Mouse (Mus musculus) C2C12 (cell line): ENCODE measurements at regions not wholly inside any gene's neighbourhood (a gene's known extent, or its start where the extent isn't known, plus 50 kb on each side); places are given as distances from the start of the nearest gene placed in this dataset.

ENCODE experiments used
- H3K27me3 ChIP-seq: one replicate; pipeline ENCODE4 v1.6.1; 2011; ENCODE audit not compliant: control insufficient read depth, insufficient read depth, insufficient read length
- H3K36me3 ChIP-seq: one replicate; pipeline ENCODE4 v1.6.1; 2011; ENCODE audit not compliant: control insufficient read depth, insufficient read depth
- H3K4me3 ChIP-seq: one replicate; pipeline ENCODE4 v1.5.1; 2011; ENCODE audit warnings: mild to moderate bottlenecking, control low read depth; ENCODE audit not compliant: poor library complexity, insufficient read depth, severe bottlenecking
- H3K79me2 ChIP-seq: one replicate; pipeline ENCODE4 v1.6.1; 2011; ENCODE audit not compliant: control insufficient read depth, insufficient read depth
- H3K79me3 ChIP-seq: one replicate; pipeline ENCODE4 v1.6.1; 2011; ENCODE audit warnings: low read depth, control low read depth
- H3ac ChIP-seq: one replicate; pipeline ENCODE3; 2011; ENCODE audit warnings: low read depth; ENCODE audit not compliant: control insufficient read depth, insufficient read length
- CEBPB ChIP-seq: IDR thresholded peaks from one replicate; pipeline ENCODE4 v1.6.1; 2011; ENCODE audit warnings: low read depth, mild to moderate bottlenecking, control low read depth, moderate library complexity
- CTCF ChIP-seq: IDR thresholded peaks from one replicate; pipeline ENCODE4 v1.5.1; 2011; ENCODE audit not compliant: control insufficient read depth, insufficient read depth, insufficient read length
- FOSL1 ChIP-seq: IDR thresholded peaks from one replicate; pipeline ENCODE4 v1.8.0; 2011; ENCODE audit warnings: mild to moderate bottlenecking, low read length; ENCODE audit not compliant: poor library complexity, insufficient read depth, severe bottlenecking
- MAX ChIP-seq: IDR thresholded peaks from one replicate; pipeline ENCODE4 v1.6.1; 2011; ENCODE audit warnings: mild to moderate bottlenecking, control low read depth
- MYOD1 ChIP-seq: IDR thresholded peaks from one replicate; pipeline ENCODE4 v1.6.1; 2011; ENCODE audit warnings: low read depth; ENCODE audit not compliant: control insufficient read depth, insufficient read length
- MYOG ChIP-seq: IDR thresholded peaks from one replicate; pipeline ENCODE4 v1.6.1; 2011; ENCODE audit not compliant: control insufficient read depth, insufficient read length; ENCODE audit errors: extremely low read depth
- USF1 ChIP-seq: IDR thresholded peaks from one replicate; pipeline ENCODE4 v1.6.1; 2011; ENCODE audit warnings: low read depth, mild to moderate bottlenecking, control low read depth, moderate library complexity

DNA sequence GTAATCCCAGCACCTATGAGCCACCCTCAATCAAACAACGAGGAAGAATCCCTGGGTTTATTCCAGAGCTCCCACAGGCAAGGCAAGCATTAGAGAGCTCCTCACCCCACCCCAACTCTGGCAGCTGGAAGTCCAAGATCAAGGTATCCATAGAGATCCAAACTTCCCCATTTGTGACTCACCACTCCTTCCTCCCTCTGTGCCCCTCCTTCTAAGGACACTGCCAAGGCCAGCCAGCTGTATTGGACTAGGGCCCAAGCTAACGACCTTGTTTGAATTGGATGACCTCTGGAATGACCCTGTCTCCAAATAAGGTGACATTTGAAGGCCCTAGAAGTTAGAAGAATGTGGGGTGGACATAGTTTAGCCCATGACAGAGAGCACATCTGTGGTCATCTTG, 208.0 kb downstream of the Bcor start:
- H3K27me3 ChIP-seq: no peaks in the 10 kb centered on the region
- H3K4me3 ChIP-seq: no peak overlapping the region
- TF ChIP-seq MYOD1 (no peak), FOSL1 (no peak), MYOG (no peak), CEBPB (no peak), CTCF (no peak), USF1 (no peak), MAX (no peak)
- no peaks in the 10 kb centered on the region for H3K79me3 ChIP-seq
- H3ac ChIP-seq: no peak overlapping the region
- H3K79me2 ChIP-seq: no peaks in the 10 kb centered on the region
- no peaks in the 10 kb centered on the region for H3K36me3 ChIP-seq

DNA sequence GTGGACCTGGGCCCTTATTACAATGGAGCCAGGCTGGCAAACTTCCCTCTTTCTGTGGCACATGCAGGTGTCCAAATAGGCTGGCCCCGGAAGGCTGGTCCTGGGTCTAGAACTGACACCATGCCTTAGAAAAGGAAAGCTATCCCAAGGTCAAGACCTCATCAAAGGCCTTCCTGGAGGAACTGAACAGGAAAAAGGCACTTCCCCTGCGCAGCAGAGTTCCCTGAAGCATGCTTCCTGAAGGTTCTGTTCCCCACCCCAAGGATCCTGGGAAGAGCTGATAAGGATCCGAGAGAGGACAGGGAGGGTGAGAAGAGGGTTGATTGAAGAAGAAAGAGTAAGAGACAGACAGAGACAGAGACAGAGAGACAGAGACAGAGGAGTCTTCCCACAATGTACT, 204.0 kb downstream of the Bcor start:
- Histone ChIP-seq H3K27me3 (no peaks in the 10 kb centered on the region), H3ac (no peak overlapping the region), H3K4me3 (no peak overlapping the region), H3K79me2 (no peaks in the 10 kb centered on the region), H3K79me3 (no peaks in the 10 kb centered on the region), H3K36me3 (no peaks in the 10 kb centered on the region)
- TF ChIP-seq CEBPB: no peak
- TF ChIP-seq MYOG: no peak

DNA sequence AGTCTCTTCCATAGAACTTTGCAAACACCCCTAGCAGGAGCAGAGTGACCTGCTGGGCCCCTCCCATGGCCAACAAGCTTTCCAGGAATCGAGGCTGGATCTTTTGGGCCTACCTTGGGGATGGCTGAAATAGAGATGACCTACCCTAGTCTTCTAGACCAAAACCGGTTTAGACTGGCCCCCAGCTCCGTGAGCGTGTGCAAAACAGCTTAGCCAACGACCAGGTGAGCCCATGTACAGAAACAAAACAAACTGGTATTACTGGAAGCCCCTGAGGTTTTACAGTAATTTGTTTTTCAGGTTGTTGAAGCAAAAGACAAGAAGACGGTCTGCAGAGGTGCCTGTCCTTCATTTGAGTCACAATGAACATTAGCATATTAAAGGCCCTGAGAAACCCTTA, 203.1 kb downstream of the Bcor start:
- Histone ChIP-seq H3K27me3 (no peaks in the 10 kb centered on the region), H3ac (no peak overlapping the region), H3K79me2 (no peaks in the 10 kb centered on the region), H3K36me3 (no peaks in the 10 kb centered on the region), H3K79me3 (no peaks in the 10 kb centered on the region), H3K4me3 (no peak overlapping the region)
- TF ChIP-seq CTCF: no peak
- TF ChIP-seq MYOG: no peak
- TF ChIP-seq CEBPB: no peak
- TF ChIP-seq FOSL1: no peak
- TF ChIP-seq USF1: no peak
- TF ChIP-seq MYOD1: no peak
- no peak for TF ChIP-seq MAX

DNA sequence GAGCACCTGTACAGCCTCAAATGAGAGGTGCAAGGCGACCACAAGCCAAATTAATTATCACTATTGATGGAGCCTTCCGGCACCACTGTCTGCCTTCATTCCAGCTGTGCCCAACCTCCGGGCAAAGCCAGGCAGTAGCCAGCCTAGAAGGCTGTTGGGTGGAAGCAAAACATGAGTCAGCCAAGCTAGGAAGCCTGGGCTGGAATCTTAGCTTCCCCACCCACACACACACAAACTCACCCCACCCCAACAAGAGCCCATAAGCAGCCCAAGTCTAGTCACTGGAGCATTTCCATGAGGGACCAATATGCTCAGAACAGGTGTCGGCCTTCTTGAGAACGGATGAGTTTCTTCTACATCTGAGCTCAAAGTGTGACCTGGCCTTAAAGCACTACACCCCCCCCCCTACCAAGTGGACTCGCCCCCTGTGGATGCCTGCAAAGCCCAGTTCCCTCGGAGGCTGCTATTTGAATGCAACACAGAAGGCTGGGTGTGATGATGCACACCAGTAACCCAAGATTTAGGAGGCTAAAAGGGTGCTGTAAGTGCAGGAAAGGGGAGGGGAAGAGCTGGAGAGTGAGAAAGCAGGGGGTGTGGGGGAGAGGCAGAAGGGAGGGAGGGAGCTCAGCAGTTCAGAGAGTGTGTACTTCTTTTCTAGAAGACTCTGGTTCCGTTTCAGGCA, 200.1 kb downstream of the Bcor start:
- peak; percentile 12 for TF ChIP-seq MYOD1
- TF ChIP-seq USF1: no peak
- H3K79me2 ChIP-seq: no peaks in the 10 kb centered on the region
- H3K4me3 ChIP-seq: no peak overlapping the region
- no peaks in the 10 kb centered on the region for H3K79me3 ChIP-seq
- no peak overlapping the region for H3ac ChIP-seq
- H3K27me3 ChIP-seq: no peaks in the 10 kb centered on the region
- no peaks in the 10 kb centered on the region for H3K36me3 ChIP-seq

DNA sequence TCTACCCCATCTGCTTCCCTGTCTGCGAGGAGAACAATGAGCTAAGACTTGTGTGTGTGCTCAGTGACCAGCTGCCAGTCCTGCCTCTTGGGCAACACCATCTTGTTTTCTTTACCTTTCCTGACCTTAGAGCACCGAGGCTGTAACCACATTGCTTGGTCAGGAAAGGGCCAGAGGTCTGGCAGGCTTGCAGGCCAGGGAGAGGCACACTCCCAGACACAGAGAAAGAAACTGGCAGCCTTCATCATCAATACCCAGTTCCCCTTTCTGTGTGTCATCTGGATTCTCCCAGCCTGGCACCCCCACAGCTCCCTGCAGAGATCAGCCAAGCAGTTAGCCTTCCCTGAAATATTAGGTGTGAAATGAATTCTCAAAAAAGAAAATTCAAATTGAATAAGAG, 198.8 kb downstream of the Bcor start:
- no peaks in the 10 kb centered on the region for H3K79me3 ChIP-seq
- no peak overlapping the region for H3K4me3 ChIP-seq
- no peaks in the 10 kb centered on the region for H3K79me2 ChIP-seq
- no peak overlapping the region for H3ac ChIP-seq
- H3K27me3 ChIP-seq: no peaks in the 10 kb centered on the region
- no peak for TF ChIP-seq CTCF
- TF ChIP-seq CEBPB: no peak
- TF ChIP-seq MYOD1: no peak
- TF ChIP-seq USF1: no peak
- TF ChIP-seq FOSL1: no peak
- TF ChIP-seq MYOG: no peak
- no peak for TF ChIP-seq MAX
- H3K36me3 ChIP-seq: no peaks in the 10 kb centered on the region

DNA sequence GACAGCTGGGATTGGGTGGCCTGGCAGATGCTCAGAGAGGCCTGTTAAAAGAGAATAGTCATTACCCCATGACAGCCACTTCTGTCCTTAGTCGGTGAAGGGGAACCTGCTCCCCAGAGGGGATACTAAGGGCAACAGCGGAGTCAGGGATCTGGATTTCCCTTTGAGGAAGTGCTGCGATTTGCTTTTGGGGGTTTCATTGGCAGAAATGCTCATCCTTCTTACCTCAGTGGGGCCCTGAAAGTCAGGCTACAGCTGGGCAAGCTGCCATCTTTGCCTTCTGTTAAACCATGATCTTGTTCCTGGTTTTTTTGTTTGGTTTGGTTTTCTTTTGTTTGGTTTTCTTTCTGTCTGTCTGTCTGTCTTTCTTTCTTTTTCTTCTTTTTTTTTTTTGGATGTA, 195.7 kb downstream of the Bcor start:
- Histone ChIP-seq H3K79me3 (no peaks in the 10 kb centered on the region), H3K36me3 (no peaks in the 10 kb centered on the region), H3K79me2 (no peaks in the 10 kb centered on the region), H3K27me3 (no peaks in the 10 kb centered on the region), H3ac (no peak overlapping the region), H3K4me3 (no peak overlapping the region)
- TF ChIP-seq MAX: no peak
- TF ChIP-seq MYOD1: no peak
- TF ChIP-seq MYOG: no peak
- TF ChIP-seq CEBPB: no peak
- TF ChIP-seq FOSL1: no peak
- no peak for TF ChIP-seq USF1
- TF ChIP-seq CTCF: no peak
